Mouse (Mus musculus) cortical plate, adult 2 months (tissue): ENCODE data around the gene Pdcd1lg2. TPM values are rescaled to one million over a fixed set of nuclear protein-coding genes. Genes with fewer than 3 reads are reported as not detected.

ENCODE experiments used
- H3K27ac ChIP-seq: fragments of 200-500 bp; 2 replicates; pipeline ENCODE4 v1.5.1; 2012; ENCODE audit warnings: low read length, control low read depth, inconsistent platforms; ENCODE audit not compliant: insufficient read depth
- H3K4me1 ChIP-seq: fragments of 200-500 bp; 2 replicates; pipeline ENCODE4 v1.6.1; 2011; ENCODE audit warnings: low read length; ENCODE audit not compliant: control insufficient read depth, insufficient read depth
- H3K4me3 ChIP-seq: fragments of 200-500 bp; 2 replicates; pipeline ENCODE4 v1.5.1; 2011; ENCODE audit warnings: mild to moderate bottlenecking, low read length, control low read depth; ENCODE audit not compliant: insufficient read depth
- CTCF ChIP-seq: fragments of 200-500 bp; IDR thresholded peaks from 2 replicates; pipeline ENCODE4 v1.5.1; 2011; ENCODE audit warnings: mild to moderate bottlenecking, control low read depth, low read length; ENCODE audit not compliant: insufficient read depth; ENCODE audit errors: extremely low read depth
- POLR2A ChIP-seq: fragments of 200-500 bp; IDR thresholded peaks from 2 replicates; pipeline ENCODE4 v1.6.1; 2011; ENCODE audit warnings: mild to moderate bottlenecking, low read length, control low read depth; ENCODE audit not compliant: insufficient read depth; ENCODE audit errors: extremely low read depth
- polyA plus RNA-seq: library from polyadenylated mRNA; depleted of rRNA; stranded (reverse); fragments of >200 nt; gene quantifications from 2 replicates; pipeline ENCODE4 v1.2.3, GENCODE M21; 2012

Pdcd1lg2 gene
- polyA plus RNA-seq, 1 experiment: not detected

DNA sequence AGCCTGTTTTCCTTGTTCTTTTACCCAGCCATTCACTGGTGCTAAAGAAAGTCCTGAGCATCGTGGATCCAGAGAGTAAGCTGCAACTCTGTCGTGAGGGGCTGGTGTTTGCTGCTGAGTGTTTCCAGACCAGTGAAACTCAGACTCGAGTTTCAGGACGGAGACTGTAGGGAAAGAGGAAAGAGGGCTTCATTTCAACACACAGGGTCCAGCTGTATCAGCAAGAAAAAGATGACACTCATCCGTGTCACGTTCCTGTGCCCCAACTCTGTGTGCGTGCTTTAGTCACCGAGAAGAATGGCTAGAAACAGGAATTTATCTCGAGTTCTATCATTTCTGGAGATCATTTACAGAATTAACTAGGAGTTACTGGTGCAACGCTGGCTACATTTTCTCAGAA, 77.7 kb downstream of the Pdcd1lg2 start:
- TF ChIP-seq CTCF (no peak), POLR2A (no peak)
- Histone ChIP-seq H3K4me3 (no peak overlapping the region), H3K4me1 (peaks cover 4% of the 10 kb centered on the region), H3K27ac (no peak overlapping the region)

DNA sequence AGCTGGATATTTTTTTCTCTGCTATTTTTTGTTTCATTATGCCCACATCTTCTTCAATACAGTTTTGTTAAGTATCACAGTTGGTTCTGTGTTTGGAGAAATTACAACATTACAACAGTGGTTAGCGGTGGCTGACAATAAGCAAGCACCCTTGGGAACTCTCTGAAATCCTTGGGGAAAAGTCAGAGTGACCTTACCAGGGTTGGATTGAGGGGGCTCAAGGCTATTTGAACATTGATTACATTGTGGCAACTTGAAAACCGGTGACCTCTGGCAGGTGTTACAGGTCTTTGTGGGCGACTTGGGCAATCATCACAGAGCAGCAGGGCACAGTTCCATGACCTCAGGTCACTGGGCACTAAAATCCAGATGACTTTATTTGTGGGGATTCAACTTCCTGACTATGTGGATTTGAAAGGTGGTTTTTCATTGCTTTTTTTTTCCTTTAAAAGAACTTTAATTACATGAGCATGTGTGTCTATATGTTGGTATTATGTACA, 79.1 kb downstream of the Pdcd1lg2 start:
- no peak overlapping the region for H3K27ac ChIP-seq
- H3K4me1 ChIP-seq: no peaks in the 10 kb centered on the region; the same call in 1 of the 2 replicates
- no peak overlapping the region for H3K4me3 ChIP-seq
- TF ChIP-seq POLR2A: no peak
- no peak for TF ChIP-seq CTCF

DNA sequence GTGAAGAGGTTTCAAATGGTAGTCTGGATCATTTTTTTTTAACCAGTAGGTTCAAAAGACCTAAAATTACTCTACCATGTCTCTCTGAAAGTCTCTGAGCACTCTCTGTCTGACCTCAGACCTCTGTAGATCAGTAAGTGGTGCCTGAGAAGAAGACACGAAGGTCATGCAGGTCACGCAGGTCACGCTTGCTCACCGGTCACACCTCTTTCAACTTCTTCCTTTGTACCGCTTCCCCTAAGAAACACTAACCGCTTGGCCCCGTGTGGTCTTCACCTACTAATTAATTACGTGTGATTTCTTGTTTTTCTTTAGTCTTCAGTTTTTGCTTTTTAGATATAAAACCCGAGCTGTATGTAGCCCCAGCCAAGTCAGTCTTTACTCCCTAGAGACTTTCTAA, 80.7 kb downstream of the Pdcd1lg2 start:
- H3K27ac ChIP-seq: no peak overlapping the region
- H3K4me3 ChIP-seq: no peak overlapping the region
- TF ChIP-seq POLR2A: no peak
- TF ChIP-seq CTCF: no peak
- no peaks in the 10 kb centered on the region for H3K4me1 ChIP-seq

DNA sequence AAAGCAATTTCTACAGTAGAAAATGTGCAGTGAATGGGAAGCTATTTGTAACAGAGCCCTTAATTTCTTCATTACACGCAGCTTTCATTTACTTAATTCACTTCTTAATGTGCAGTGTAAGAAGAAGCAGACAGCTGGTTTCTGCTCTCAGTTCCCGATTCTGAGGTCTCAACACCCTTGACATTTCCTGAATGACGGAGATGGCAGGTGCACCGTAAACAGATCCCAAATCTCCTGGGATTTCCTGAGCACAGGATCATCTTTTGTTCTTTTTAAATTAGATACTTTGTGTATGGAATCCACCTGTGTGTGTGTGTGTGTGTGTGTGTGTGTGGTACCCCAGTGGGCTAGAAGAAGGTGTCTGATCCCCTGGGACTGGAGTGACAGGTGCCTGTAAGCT, 83.7 kb downstream of the Pdcd1lg2 start:
- Histone ChIP-seq H3K4me1 (no peaks in the 10 kb centered on the region), H3K27ac (no peak overlapping the region), H3K4me3 (no peak overlapping the region)
- TF ChIP-seq CTCF (no peak), POLR2A (no peak)

DNA sequence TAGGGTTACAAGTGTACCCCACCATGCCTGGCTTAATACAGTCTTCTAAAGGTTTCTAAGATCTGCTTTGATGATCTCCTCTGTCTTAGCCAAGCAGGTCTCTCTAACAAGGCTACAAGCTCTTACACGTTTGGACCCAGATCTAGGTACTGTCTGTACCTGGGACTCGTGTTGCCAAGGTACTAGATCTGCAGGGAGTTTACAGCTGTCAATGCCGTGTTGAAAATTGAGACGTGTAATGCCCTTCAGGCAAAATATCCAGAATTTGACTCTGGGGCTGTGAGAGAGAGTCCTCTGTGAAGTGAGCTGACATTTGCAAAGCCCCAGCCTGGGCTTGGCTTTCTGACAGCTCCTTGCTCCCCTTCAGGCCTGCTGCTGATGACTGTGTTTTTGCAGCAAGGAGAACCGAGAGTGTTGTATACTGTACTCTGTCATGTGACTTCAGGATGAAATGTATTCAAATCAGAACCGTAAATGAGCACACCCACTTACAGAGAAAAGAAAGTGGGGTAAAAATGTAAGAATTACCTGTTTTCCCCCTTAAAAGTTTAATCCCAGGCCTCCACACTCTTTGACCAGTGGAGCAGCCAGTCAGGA, 85.4 kb downstream of the Pdcd1lg2 start:
- no peaks in the 10 kb centered on the region for H3K4me1 ChIP-seq
- no peak for TF ChIP-seq POLR2A
- no peak for TF ChIP-seq CTCF
- H3K27ac ChIP-seq: no peak overlapping the region
- no peak overlapping the region for H3K4me3 ChIP-seq

DNA sequence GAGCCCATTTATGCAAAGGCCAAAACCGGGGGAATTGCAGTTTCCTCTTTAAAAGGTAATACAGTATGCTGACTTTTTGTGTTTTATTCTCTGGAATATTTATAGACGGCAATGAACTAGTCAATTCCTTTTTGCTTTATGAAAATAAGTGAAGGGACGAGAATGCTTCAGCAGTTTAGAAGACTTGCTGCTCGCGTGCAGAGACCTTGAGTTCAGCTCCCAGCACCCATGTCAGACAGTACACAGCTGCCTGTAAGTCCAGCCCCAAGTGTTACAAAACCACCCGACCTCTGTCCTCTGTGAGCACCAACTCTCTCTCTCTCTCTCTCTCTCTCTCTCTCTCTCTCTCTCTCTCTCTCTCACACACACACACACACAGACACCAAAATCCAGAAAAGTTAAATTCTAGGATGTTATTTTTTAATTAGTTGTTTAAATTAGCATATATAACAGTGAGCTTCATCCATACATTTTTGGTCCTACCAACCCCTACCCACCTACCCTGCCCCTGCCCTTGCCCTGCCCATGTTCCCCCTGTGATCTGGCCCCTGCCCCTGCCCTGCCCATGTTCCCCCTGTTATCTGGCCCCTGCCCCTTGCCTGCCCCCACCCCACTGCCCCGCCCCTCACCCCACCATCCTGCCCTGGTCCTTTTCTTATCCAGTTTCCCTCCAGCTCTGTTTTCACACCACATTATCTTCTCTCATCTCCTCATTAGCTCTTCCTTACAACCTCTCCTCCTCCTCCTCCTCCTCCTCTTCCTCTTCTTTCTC, 86.3 kb downstream of the Pdcd1lg2 start:
- H3K4me3 ChIP-seq: no peak overlapping the region
- no peak overlapping the region for H3K27ac ChIP-seq
- no peaks in the 10 kb centered on the region for H3K4me1 ChIP-seq
- TF ChIP-seq CTCF (no peak), POLR2A (no peak)

DNA sequence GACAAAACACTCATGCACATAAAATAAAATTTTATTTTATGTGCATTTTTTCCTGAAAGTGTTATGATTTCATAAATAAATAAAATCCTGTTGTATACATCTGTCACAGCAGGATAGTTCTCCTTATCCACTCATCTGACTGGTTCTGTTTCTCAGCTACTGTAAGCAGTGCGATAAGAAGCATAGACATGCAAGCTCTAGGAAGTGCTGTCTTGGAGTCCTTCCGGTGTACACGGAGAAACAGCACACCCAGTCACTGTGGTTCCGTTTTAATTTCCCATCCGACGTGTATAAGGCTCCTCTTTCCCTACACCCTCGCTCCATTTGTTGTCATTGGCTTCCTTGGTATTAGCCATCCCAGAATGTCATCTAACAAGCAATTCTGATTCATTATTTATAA, 87.2 kb downstream of the Pdcd1lg2 start:
- H3K4me3 ChIP-seq: no peak overlapping the region
- no peaks in the 10 kb centered on the region for H3K4me1 ChIP-seq
- no peak overlapping the region for H3K27ac ChIP-seq
- TF ChIP-seq POLR2A (no peak), CTCF (no peak)

DNA sequence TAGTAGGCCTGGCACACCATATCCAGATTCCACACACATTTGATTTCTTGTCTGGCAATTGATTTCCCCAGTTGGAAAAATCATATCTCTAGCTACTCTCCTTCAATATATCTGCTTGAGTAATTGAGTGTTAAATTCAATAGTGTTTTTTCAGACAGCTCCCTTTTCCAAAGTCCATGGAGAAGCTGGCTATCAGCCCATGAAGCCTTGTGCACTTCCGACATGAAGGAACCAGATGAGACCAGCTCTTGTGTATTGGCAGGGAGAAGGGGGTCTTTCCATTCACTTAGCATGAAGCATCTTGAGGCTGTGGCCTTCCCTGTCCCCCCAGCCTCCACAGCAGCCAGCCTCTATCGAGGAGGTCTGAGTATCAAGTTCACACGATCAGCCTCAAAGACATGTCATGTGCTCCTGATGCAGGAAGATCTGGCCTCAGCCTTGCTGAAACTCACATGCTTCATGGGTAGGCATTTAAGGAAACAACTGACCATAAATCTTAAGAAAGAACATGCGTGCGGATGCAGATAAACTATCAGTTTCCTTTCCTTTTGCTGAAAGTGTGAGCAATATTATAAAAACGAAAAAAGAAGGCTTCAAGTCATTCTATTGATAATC, 88.2 kb downstream of the Pdcd1lg2 start:
- H3K4me1 ChIP-seq: no peaks in the 10 kb centered on the region
- no peak for TF ChIP-seq POLR2A
- TF ChIP-seq CTCF: no peak
- no peak overlapping the region for H3K27ac ChIP-seq
- no peak overlapping the region for H3K4me3 ChIP-seq

DNA sequence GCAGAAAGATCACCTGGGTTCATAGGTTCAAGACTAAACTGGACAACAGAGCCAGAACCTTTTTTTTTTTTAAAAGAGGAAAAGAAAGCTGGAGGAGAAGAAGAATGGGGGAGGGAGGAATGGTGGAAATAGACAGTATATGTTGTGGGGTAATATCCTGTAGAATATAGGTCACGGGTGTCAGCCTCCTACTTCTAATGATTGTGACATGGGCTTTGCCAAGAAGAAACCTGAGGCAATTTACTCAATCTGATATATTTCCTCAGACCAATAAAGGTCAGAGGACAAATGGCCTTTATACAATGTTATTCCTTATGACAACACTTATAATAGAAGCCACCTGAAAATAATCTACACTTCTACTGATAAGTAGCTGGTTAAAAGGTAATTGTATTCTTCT, 89.6 kb downstream of the Pdcd1lg2 start:
- Histone ChIP-seq H3K27ac (no peak overlapping the region), H3K4me1 (no peaks in the 10 kb centered on the region), H3K4me3 (no peak overlapping the region)
- TF ChIP-seq POLR2A: no peak
- no peak for TF ChIP-seq CTCF
